Mouse (Mus musculus): ENCODE results near the gene Hoxc4. TPM values are rescaled to one million over a fixed set of nuclear protein-coding genes. Genes with fewer than 3 reads are reported as not detected.

Hoxc4 gene
- total RNA-seq, 2 experiments from 2014 or later = not detected

- no peak for DNase-seq (ENCODE audit: low spot score in 2 of 2)
- intact Hi-C loops (cut with DNase I) = no loop called here
Measured at GRCm38 (mm10) chr15:103009265-103010111, 9.2 kb upstream of the Hoxc4 start.

- DNase-seq (ENCODE audit: low spot score in 2 of 2) = no peak
- intact Hi-C loops (cut with DNase I) = no loop called here
Measured at GRCm38 (mm10) chr15:103010112-103010846, 8.5 kb upstream of the Hoxc4 start.

GRCm38 (mm10) chr15:103010847-103011555 lies 7.7 kb upstream of the Hoxc4 start:
- no peak for DNase-seq (ENCODE audit: low spot score in 2 of 2)
- intact Hi-C loops (cut with DNase I) = no loop called here

- no peak for DNase-seq (ENCODE audit: low spot score in 2 of 2)
- intact Hi-C loops (cut with DNase I) = loop anchor here (2.0 kb wide), 1 partner anchor 161 kb away; no protein-coding TSS in a partner anchor
Measured at GRCm38 (mm10) chr15:103011928-103012486, 6.7 kb upstream of the Hoxc4 start.

- peak; percentile 15 to 52 for DNase-seq (ENCODE audit: low spot score in 2 of 2)
- intact Hi-C loops (cut with DNase I) = loop anchor here (1.0 to 2.0 kb wide), 2 partner anchors 152 to 159 kb away; no protein-coding TSS in a partner anchor
Measured at GRCm38 (mm10) chr15:103013238-103013984, 5.3 kb upstream of the Hoxc4 start.

- intact Hi-C loops (cut with DNase I) = no loop called here
- no peak for DNase-seq (ENCODE audit: low spot score in 2 of 2)
Measured at GRCm38 (mm10) chr15:103014166-103015008, 4.3 kb upstream of the Hoxc4 start.

- DNase-seq (ENCODE audit: low spot score in 2 of 2) = no peak
- intact Hi-C loops (cut with DNase I) = no loop called here
Measured at GRCm38 (mm10) chr15:103015009-103015399, 3.7 kb upstream of the Hoxc4 start.

GRCm38 (mm10) chr15:103015406-103016166 lies 3.1 kb upstream of the Hoxc4 start:
- no peak for DNase-seq (ENCODE audit: low spot score in 2 of 2)
- intact Hi-C loops (cut with DNase I) = no loop called here

GRCm38 (mm10) chr15:103020899-103021418 lies 2.2 kb downstream of the Hoxc4 start:
- no peak for DNase-seq (ENCODE audit: low spot score in 2 of 2)

GRCm38 (mm10) chr15:103021544-103021943 lies 2.8 kb downstream of the Hoxc4 start:
- intact Hi-C loops (cut with DNase I) = no loop called here
- no peak for DNase-seq (ENCODE audit: low spot score in 2 of 2)

More at GRCm38 (mm10) chr15:103020899-103021418, 2.2 kb downstream of the Hoxc4 start:
- intact Hi-C loops (cut with DNase I) = no loop called here

- DNase-seq (ENCODE audit: low spot score in 2 of 2) = no peak
- intact Hi-C loops (cut with DNase I) = no loop called here
Measured at GRCm38 (mm10) chr15:103024131-103024530, 5.4 kb downstream of the Hoxc4 start.

- intact Hi-C loops (cut with DNase I) = loop anchor here (5.0 kb wide), 1 partner anchor 35 kb away; no protein-coding TSS in a partner anchor
- no peak for DNase-seq (ENCODE audit: low spot score in 2 of 2)
Measured at GRCm38 (mm10) chr15:103027266-103028235, 8.8 kb downstream of the Hoxc4 start.

- intact Hi-C loops (cut with DNase I) = loop anchor here (5.0 kb wide), 1 partner anchor 33 kb away; no protein-coding TSS in a partner anchor
- no peak for DNase-seq (ENCODE audit: low spot score in 2 of 2)
Measured at GRCm38 (mm10) chr15:103028916-103029512, 10.3 kb downstream of the Hoxc4 start.

GRCm38 (mm10) chr15:103030142-103030541 lies 11.4 kb downstream of the Hoxc4 start:
- no peak for DNase-seq (ENCODE audit: low spot score in 2 of 2)
- intact Hi-C loops (cut with DNase I) = no loop called here

GRCm38 (mm10) chr15:103032167-103032566 lies 13.4 kb downstream of the Hoxc4 start:
- intact Hi-C loops (cut with DNase I) = no loop called here
- DNase-seq (ENCODE audit: low spot score in 2 of 2) = no peak
